Mouse (Mus musculus) embryonic facial prominence, embryonic 13.5 days (tissue): ENCODE measurements around the gene Pitpnb. TPM values are rescaled to one million over a fixed set of nuclear protein-coding genes. Genes with fewer than 3 reads are reported as not detected.

Experiments used
- ATAC-seq: fragments of 200-750 bp; cut with Nextera tagmentation; 2 replicates; pipeline ENCODE4 v1.8.0; 2017; ENCODE audit warnings: low read depth; ENCODE audit not compliant: insufficient number of reproducible peaks, insufficient read depth, low FRiP score, low TSS enrichment
- H3K27ac ChIP-seq: fragments of 300-500 bp; sonication (generic); 2 replicates; pipeline ENCODE4 v1.5.1; 2015; ENCODE audit warnings: moderate library complexity, mild to moderate bottlenecking, inconsistent platforms
- H3K27me3 ChIP-seq: fragments of 300-500 bp; sonication (generic); 2 replicates; pipeline ENCODE4 v1.6.1; 2015; ENCODE audit warnings: mild to moderate bottlenecking, inconsistent platforms
- H3K36me3 ChIP-seq: fragments of 300-500 bp; sonication (generic); 2 replicates; pipeline ENCODE4 v1.6.1; 2015; ENCODE audit warnings: mild to moderate bottlenecking, inconsistent platforms
- H3K4me1 ChIP-seq: fragments of 300-500 bp; sonication (generic); 2 replicates; pipeline ENCODE4 v1.6.1; 2015; ENCODE audit warnings: inconsistent platforms
- H3K4me2 ChIP-seq: fragments of 300-500 bp; sonication (generic); 2 replicates; pipeline ENCODE4 v1.6.1; 2015; ENCODE audit warnings: moderate library complexity, mild to moderate bottlenecking, inconsistent platforms
- H3K4me3 ChIP-seq: fragments of 300-500 bp; sonication (generic); 2 replicates; pipeline ENCODE4 v1.5.1; 2015; ENCODE audit warnings: mild to moderate bottlenecking, inconsistent platforms
- H3K9ac ChIP-seq: fragments of 300-500 bp; sonication (generic); 2 replicates; pipeline ENCODE4 v1.6.1; 2015; ENCODE audit warnings: mild to moderate bottlenecking, inconsistent platforms
- H3K9me3 ChIP-seq: fragments of 300-500 bp; sonication (generic); 2 replicates; pipeline ENCODE4 v1.6.1; 2016; ENCODE audit warnings: inconsistent platforms
- WGBS: fragments of 180-500 bp; shearing (Covaris S2); methylation state at CpG from one replicate; pipeline ENCODE4 v1.1.7; 2015; ENCODE audit warnings: mixed read lengths; 5-methylcytosine and 5-hydroxymethylcytosine counted together
- polyA plus RNA-seq: library from polyadenylated mRNA; unstranded; fragments of >200 nt; fragmentation: Nextera tagmentation; extraction: Ambion mirVana; gene quantifications from 2 replicates; pipeline ENCODE4 v1.2.1, GENCODE M21; 2015

Pitpnb gene
- polyA plus RNA-seq, 1 experiment from 2014 or later: 107 TPM

DNA sequence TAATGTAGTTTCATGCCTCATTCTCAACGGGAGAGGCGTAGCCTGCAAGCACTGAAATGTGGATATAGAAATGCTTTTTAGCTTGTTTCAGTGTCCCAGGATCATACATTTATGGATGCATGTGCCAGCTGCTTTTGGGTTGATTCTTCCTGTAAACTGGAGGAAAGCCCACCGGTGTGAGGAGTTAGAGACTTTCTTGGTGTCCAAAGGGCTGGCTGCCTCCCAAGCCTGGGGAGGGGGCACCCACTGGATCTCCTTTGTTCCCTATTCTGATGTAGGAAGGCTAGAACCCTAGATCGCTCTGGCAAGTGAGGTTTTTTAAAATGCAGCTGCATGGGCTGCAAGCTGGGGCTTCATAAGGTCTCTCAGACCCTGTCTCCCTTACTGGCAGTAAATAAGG, 93.1 kb downstream of the Pitpnb start:
- peaks cover 96% of the 10 kb centered on the region for H3K4me1 ChIP-seq

DNA sequence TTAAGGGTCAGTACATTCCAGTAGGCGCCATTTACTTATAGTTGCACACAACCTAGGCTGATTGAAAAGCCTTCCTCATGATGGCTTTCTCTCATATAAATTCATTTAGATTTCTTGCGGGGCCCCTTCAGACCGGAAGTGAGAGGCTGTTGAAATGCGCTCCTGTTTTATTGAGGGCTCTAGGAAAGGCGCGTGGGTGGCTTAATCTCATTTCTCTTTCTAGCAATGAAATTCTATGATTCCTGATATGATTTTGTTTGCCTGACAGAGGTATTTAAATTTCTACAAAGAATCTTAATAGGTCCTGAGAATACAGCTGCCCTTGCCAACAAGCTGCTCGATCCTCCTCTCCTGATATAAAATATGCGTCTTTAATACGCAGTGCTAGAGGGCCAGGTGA, 95.2 kb downstream of the Pitpnb start:
- H3K4me3 ChIP-seq: peak overlapping the region; percentile 93
- H3K36me3 ChIP-seq: peaks cover 53% of the 10 kb centered on the region

More for the DNA sequence above, 93.1 kb downstream of the Pitpnb start:
- no peaks in the 10 kb centered on the region for H3K9me3 ChIP-seq
- no peak overlapping the region for H3K27ac ChIP-seq
- H3K4me2 ChIP-seq: peak overlapping the region; percentile 97
- 49% methylated on average over 4 of the region's 4 CpGs for WGBS
- H3K27me3 ChIP-seq: peaks cover 9% of the 10 kb centered on the region; the same call in 1 of the 2 replicates
- peak overlapping the region; percentile 99 for H3K9ac ChIP-seq
- peak overlapping the region; percentile 93 for H3K4me3 ChIP-seq
- ATAC-seq: no peak
- peaks cover 70% of the 10 kb centered on the region for H3K36me3 ChIP-seq

DNA sequence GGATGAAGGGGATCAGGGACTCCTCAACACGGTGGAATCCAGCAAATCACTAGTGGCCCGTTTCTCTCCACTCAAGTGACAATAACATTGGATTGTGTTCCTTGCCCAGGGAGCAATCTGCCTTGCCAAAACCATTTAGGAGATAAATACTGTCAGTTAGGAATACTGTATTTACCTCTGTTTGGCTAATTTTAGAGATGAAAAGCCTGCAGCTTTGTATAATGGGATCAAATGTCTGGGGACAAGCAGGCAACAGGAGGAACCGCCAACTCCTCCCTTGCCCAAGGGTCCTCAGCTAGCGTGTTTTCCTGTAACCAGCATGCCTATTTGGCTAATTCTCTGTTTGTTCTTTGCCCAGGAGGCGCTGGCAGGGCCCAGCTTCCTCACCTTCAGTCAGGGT, 95.7 kb downstream of the Pitpnb start:
- WGBS: 22% methylated on average over 5 of the region's 5 CpGs
- Histone ChIP-seq H3K4me3 (peak overlapping the region; percentile 93), H3K4me1 (peaks cover 94% of the 10 kb centered on the region), H3K9me3 (no peaks in the 10 kb centered on the region), H3K36me3 (peaks cover 48% of the 10 kb centered on the region), H3K27ac (peak overlapping the region; percentile 55; the same call in 1 of the 2 replicates), H3K4me2 (peak overlapping the region; percentile 97), H3K9ac (peak overlapping the region; percentile 49), H3K27me3 (no peaks in the 10 kb centered on the region; the same call in 1 of the 2 replicates)
- ATAC-seq: no peak

More for the DNA sequence above, 95.2 kb downstream of the Pitpnb start:
- Histone ChIP-seq H3K27me3 (no peaks in the 10 kb centered on the region; the same call in 1 of the 2 replicates), H3K4me2 (peak overlapping the region; percentile 97), H3K4me1 (peaks cover 94% of the 10 kb centered on the region), H3K27ac (no peak overlapping the region), H3K9me3 (no peaks in the 10 kb centered on the region), H3K9ac (peak overlapping the region; percentile 49; the same call in 1 of the 2 replicates)
- ATAC-seq: no peak
- WGBS: 71% methylated on average over 9 of the region's 9 CpGs

DNA sequence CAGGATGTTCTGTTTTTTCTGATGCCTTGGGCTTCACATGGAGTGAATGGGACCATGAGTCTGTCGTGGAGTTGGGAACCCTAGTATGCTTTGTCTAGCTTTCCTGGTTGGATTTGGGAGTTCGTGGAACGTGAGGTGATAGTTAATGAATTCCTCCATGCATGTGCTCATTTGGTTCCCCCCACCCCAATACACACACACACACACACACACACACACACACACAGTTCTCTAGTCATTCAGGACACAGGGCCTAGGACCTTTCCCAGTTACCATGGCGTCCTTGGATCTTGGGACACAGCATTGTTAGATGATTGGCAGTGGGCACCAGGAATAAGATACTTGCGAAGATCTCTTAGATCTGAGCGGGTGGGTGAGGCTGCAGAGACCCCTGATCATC, 98.3 kb downstream of the Pitpnb start:
- H3K27me3 ChIP-seq: no peaks in the 10 kb centered on the region
- H3K27ac ChIP-seq: no peak overlapping the region; the same call in 1 of the 2 replicates
- H3K9ac ChIP-seq: no peak overlapping the region
- peaks cover 41% of the 10 kb centered on the region for H3K36me3 ChIP-seq
- H3K4me2 ChIP-seq: peak overlapping the region; percentile 97
- peaks cover 97% of the 10 kb centered on the region for H3K4me1 ChIP-seq
- no peak for ATAC-seq
- no peaks in the 10 kb centered on the region for H3K9me3 ChIP-seq
- H3K4me3 ChIP-seq: no peak overlapping the region
- whole genome bisulfite sequencing: 76% methylated on average over 6 of the region's 6 CpGs

DNA sequence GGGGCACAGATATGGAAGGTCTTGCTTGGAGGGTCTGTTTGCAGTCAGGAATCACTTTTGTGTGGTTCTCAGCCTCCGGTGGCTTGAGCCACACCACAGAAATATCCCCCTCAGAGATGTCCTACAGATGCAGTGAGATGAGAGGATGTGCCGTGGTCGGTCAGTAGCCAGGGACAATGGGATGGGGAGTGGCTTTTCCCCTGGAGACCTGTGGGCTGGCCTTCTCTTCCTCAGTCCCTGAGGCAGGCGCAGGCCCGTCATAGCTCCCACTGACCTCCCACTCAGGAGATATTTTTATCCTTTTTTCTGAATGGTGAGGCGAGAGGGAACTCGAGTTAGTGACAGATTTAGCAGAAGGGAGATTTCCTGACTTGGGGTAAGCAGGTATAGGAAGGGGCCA, 99.2 kb downstream of the Pitpnb start:
- H3K4me1 ChIP-seq: peaks cover 97% of the 10 kb centered on the region
- ATAC-seq: no peak
- H3K27me3 ChIP-seq: no peaks in the 10 kb centered on the region
- peaks cover 39% of the 10 kb centered on the region for H3K36me3 ChIP-seq
- H3K4me2 ChIP-seq: peak overlapping the region; percentile 97
- H3K9me3 ChIP-seq: no peaks in the 10 kb centered on the region
- WGBS: 50% methylated on average over 7 of the region's 7 CpGs
- H3K27ac ChIP-seq: peak overlapping the region; percentile 11; the same call in 1 of the 2 replicates
- peak overlapping the region; percentile 57; the same call in 1 of the 2 replicates for H3K9ac ChIP-seq
- no peak overlapping the region for H3K4me3 ChIP-seq

DNA sequence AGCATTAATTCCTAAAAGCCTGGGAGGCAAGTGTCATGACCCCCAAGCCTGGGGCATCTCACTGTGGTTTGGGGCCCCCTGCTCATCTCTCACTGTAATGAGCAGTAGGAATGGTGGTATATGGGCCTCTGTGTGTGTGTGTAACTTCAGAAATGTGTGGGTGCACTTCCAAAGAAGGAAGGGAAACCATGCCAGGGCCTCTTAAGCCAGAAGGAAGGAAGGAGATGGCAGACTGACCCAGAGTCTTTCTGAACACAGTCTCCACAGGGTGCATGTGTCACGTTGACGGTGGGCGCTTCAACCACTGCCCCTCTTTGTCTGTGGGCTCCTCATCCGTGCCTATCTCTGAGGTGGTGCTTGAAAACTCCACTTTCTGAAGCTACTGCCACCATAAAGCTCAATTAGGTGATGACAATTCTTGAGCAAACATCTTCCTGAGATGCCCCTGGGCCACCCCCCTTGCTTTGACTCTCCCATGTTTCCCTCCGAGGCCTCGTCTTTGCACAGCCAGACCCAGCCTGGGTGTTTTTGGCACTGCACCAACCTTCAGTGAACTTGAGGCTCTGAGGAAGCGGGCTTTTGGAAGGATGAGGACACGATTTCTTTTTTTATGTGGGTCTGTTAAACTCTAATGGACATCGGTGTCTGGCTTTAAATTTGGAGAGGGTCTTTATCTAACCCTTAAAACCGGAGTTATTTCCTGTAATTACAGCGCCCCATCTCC, 100.6 kb downstream of the Pitpnb start:
- no peaks in the 10 kb centered on the region for H3K27me3 ChIP-seq
- WGBS: 55% methylated on average over 11 of the region's 11 CpGs
- H3K36me3 ChIP-seq: peaks cover 44% of the 10 kb centered on the region
- 0 out of 2 replicates have a peak overlapping the region, but pooled peaks have one; percentile 6 for H3K4me3 ChIP-seq
- peaks cover 98% of the 10 kb centered on the region for H3K4me1 ChIP-seq
- no peaks in the 10 kb centered on the region for H3K9me3 ChIP-seq
- peak overlapping the region; percentile 48; the same call in 1 of the 2 replicates for H3K27ac ChIP-seq
- H3K9ac ChIP-seq: peak overlapping the region; percentile 49; the same call in 1 of the 2 replicates
- no peak for ATAC-seq
- H3K4me2 ChIP-seq: peak overlapping the region; percentile 22

DNA sequence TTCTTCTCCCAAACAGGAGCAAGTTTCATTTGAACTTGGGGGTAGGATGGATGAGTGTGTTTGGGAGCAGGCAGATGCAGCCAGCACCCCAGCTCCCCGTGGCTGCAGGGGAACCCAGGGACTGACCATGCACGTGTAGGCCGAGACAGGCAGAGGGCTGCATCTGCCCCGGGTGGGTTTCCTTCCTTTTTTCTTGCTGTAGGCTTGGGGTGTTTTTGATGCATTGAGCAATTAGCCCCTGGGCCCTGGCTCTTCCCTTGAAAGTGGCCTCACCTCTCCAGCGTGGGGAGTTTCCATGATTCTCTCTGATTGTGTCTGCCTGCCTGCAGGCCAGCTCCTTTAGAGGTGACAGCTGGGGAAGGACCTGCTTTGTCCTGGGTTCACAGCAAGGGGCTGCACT, 102.3 kb downstream of the Pitpnb start:
- no peak overlapping the region for H3K4me2 ChIP-seq
- H3K27me3 ChIP-seq: no peaks in the 10 kb centered on the region
- peak overlapping the region; percentile 32 for H3K9ac ChIP-seq
- H3K4me1 ChIP-seq: peaks cover 95% of the 10 kb centered on the region
- H3K27ac ChIP-seq: no peak overlapping the region
- H3K9me3 ChIP-seq: no peaks in the 10 kb centered on the region
- peaks cover 37% of the 10 kb centered on the region for H3K36me3 ChIP-seq
- WGBS: 37% methylated on average over 5 of the region's 5 CpGs
- H3K4me3 ChIP-seq: no peak overlapping the region
- no peak for ATAC-seq

DNA sequence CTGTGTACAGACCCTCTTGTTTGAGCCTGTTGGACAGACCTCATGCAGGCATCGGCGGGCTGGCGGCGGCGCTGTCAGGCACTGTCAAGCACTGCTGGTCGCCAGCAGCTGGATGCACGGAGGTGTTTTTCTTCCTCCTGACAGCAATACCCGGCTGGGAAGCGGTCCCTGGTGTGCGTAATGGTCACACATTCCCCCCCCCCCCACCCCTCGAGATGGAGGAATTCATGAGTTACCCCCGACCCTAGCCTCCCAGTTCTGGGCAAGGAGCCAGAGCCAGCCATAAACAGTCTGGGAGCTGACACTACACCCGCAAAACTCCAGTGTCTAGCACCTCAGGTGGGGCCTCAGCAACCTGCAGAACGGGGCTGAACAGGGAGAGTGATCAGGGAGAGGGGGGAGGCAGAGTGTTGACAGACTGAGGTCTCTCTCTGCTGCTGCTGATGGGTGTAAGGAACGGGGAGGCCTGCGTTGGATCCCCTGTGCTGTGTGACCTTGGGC, 103.8 kb downstream of the Pitpnb start:
- Histone ChIP-seq H3K9ac (no peak overlapping the region; the same call in 1 of the 2 replicates), H3K27ac (peak overlapping the region; percentile 28; the same call in 1 of the 2 replicates), H3K4me2 (0 out of 2 replicates have a peak overlapping the region, but pooled peaks have one; percentile 9), H3K27me3 (no peaks in the 10 kb centered on the region), H3K4me1 (peaks cover 88% of the 10 kb centered on the region), H3K4me3 (no peak overlapping the region), H3K36me3 (peaks cover 40% of the 10 kb centered on the region), H3K9me3 (no peaks in the 10 kb centered on the region)
- WGBS: 29% methylated on average over 16 of the region's 16 CpGs
- peak; percentile 28; the same call in 1 of the 2 replicates for ATAC-seq

DNA sequence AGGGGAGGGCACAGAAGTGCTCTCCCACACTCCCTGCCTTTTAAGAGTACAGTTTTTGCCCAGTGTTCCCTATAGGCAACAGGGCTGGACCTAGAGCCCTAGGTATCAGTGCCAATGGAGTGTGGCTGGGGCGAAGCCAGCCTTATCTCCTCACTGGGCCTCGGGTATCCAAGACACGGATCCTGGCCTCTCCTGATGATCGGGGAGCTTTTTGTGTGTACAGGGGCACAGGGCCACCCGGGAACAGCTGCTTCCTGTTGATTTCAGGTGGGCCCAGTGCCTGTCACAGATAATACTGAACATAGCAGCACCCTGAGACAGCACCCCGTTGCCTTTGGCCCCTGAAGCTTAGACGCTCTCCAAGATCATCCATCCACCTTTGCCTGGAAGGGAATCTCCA, 105.7 kb downstream of the Pitpnb start:
- H3K4me2 ChIP-seq: no peak overlapping the region
- H3K36me3 ChIP-seq: peaks cover 47% of the 10 kb centered on the region
- ATAC-seq: no peak
- peaks cover 74% of the 10 kb centered on the region for H3K4me1 ChIP-seq
- peak overlapping the region; percentile 47; the same call in 1 of the 2 replicates for H3K9ac ChIP-seq
- H3K9me3 ChIP-seq: no peaks in the 10 kb centered on the region
- no peak overlapping the region for H3K4me3 ChIP-seq
- no peak overlapping the region for H3K27ac ChIP-seq
- 86% methylated on average over 7 of the region's 7 CpGs for WGBS
- H3K27me3 ChIP-seq: no peaks in the 10 kb centered on the region

DNA sequence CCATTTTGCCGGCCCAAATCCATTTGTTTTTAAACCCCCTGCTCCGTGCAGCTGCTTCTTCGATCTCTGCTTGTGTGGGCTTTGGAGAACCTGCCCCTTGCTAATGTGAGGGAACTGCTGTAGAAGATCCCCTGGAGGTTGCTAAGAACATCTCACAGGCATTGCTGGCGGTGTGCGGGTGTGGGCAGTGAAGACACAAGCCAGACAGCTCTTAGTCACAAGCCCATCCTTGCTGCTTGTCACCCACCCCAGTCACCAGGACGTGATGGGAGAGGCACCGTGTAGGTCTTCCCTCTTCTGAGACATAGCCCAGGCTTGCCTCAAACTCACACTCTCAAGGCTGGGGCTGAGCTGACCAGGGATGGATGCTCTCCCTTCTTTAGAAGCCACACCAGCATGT, 106.6 kb downstream of the Pitpnb start:
- H3K4me1 ChIP-seq: peaks cover 68% of the 10 kb centered on the region
- no peak overlapping the region for H3K27ac ChIP-seq
- H3K4me3 ChIP-seq: no peak overlapping the region
- H3K36me3 ChIP-seq: peaks cover 56% of the 10 kb centered on the region
- 72% methylated on average over 7 of the region's 7 CpGs for WGBS
- H3K9ac ChIP-seq: no peak overlapping the region
- no peaks in the 10 kb centered on the region for H3K27me3 ChIP-seq
- no peaks in the 10 kb centered on the region for H3K9me3 ChIP-seq
- no peak overlapping the region for H3K4me2 ChIP-seq
- no peak for ATAC-seq
